Mouse (Mus musculus) activated CD4-positive, CD25-positive, alpha-beta regulatory T cell, adult 9 weeks (primary cell): ENCODE data around the gene Slc22a19. TPM values are rescaled to one million over a fixed set of nuclear protein-coding genes. Genes with fewer than 3 reads are reported as not detected.

Experiments used
- polyA plus RNA-seq: library from polyadenylated mRNA; unstranded; fragments of 100-300 nt; shearing (Covaris generic); gene quantifications from one replicate; pipeline ENCODE4 v1.2.1, GENCODE M21; 2017

Gene Slc22a19
- not detected for polyA plus RNA-seq

DNA sequence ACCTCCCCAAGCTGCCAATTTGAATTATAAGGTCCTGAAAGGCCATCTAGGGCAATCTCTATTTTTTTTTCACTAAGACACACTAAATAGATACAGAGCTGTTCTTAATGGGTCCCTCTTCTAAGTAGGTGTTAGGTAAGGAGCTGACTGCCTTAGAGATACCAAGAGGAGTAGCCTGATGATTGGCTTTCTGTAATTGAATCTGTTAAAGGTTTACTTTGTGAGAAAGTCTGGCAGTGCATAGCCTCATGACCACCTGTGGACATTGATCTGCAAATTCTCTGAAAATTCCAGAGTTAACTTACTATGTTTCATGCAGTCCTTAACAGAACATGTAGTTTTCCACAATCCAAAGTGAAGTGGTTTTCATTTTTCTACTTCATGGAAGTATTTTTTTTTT is at the start of gene Slc22a19:
Gene Slc22a19, minus strand, starts transcription at position 163 of the 400 bp plus-strand sequence.

Other genes with a start within 250 kb of the Slc22a19 start
- gene Rtn3, start 228.0 kb downstream of the Slc22a19 start, polyA plus RNA-seq = 121 TPM
- 19.6 TPM for gene Atl3, start 217.3 kb downstream of the Slc22a19 start, polyA plus RNA-seq
- 125 TPM for gene Pla2g16, start 153.9 kb downstream of the Slc22a19 start, polyA plus RNA-seq
- not detected for gene Lgals12, start 104.1 kb downstream of the Slc22a19 start, polyA plus RNA-seq
- not detected for gene Hrasls5, start 98.8 kb downstream of the Slc22a19 start, polyA plus RNA-seq
- gene Slc22a26, start 91.4 kb upstream of the Slc22a19 start, polyA plus RNA-seq = not detected